Mouse (Mus musculus) embryo, embryonic 11 days (tissue): ENCODE measurements around the gene Vmn1r116.
"Not testable (repeated sequence)": the region's sequence is repeated elsewhere in the genome, so short reads cannot be mapped to it uniquely, and the experiment has no call there.

Experiments
- DNase-seq: peaks from one replicate; pipeline ENCODE4 v3.0.0-alpha.2; 2015

The Vmn1r116 gene

GRCm38 (mm10) chr7:20871956-20872355 is at the start of gene Vmn1r116:
Gene Vmn1r116 (plus strand): TSS chr7:20872256.
- not testable (repeated sequence) for DNase-seq

- DNase-seq, result not testable (repeated sequence)
Observed at GRCm38 (mm10) chr7:20844885-20845284, 27.2 kb upstream of the Vmn1r116 start, which contains the start of gene Vmn1r115. Gene Vmn1r115 (minus strand): TSS chr7:20844985.

GRCm38 (mm10) chr7:20884021-20884420 is 12.0 kb downstream of the Vmn1r116 start, which contains the start of gene Vmn1r117:
Gene Vmn1r117 (minus strand): TSS chr7:20884121.
- DNase-seq, result not testable (repeated sequence)

GRCm38 (mm10) chr7:20912247-20912646 is 40.2 kb downstream of the Vmn1r116 start, which contains the start of gene Vmn1r118:
Gene Vmn1r118 (minus strand): TSS chr7:20912347.
- DNase-seq, result not testable (repeated sequence)
